Mouse (Mus musculus) hindbrain, embryonic 14.5 days (tissue): ENCODE measurements around the gene Timmdc1. TPM values are rescaled to one million over a fixed set of nuclear protein-coding genes. Genes with fewer than 3 reads are reported as not detected.

Experiments used
- ATAC-seq: fragments of 200-750 bp; cut with Nextera tagmentation; 2 replicates; pipeline ENCODE4 v1.8.0; 2017; ENCODE audit warnings: moderate number of reproducible peaks, mild to moderate bottlenecking, moderate TSS enrichment, moderate library complexity; ENCODE audit not compliant: low FRiP score
- DNase-seq: peaks from one replicate; pipeline ENCODE4 v3.0.0-alpha.2; 2015; ENCODE audit warnings: low spot score
- H3K27ac ChIP-seq: fragments of 300-500 bp; sonication (generic); 2 replicates; pipeline ENCODE4 v1.5.1; 2014; ENCODE audit warnings: mild to moderate bottlenecking, moderate library complexity
- H3K27me3 ChIP-seq: fragments of 300-500 bp; sonication (generic); 2 replicates; pipeline ENCODE4 v1.6.1; 2014; ENCODE audit warnings: mild to moderate bottlenecking, low read length, mixed read lengths; ENCODE audit not compliant: control insufficient read depth, insufficient read depth
- H3K36me3 ChIP-seq: fragments of 300-500 bp; sonication (generic); replicated peaks from 2 replicates; pipeline ENCODE4 v1.6.1; 2014; ENCODE audit not compliant: control insufficient read depth, insufficient read depth
- H3K4me1 ChIP-seq: fragments of 300-500 bp; sonication (generic); replicated peaks from 2 replicates; pipeline ENCODE4 v1.6.1; 2014; ENCODE audit warnings: antibody characterized with exemption, low read length, mixed read lengths; ENCODE audit not compliant: control insufficient read depth, insufficient read depth
- H3K4me2 ChIP-seq: fragments of 300-500 bp; sonication (generic); replicated peaks from 2 replicates; pipeline ENCODE4 v1.6.1; 2014; ENCODE audit warnings: mild to moderate bottlenecking, moderate library complexity
- H3K4me3 ChIP-seq: fragments of 300-500 bp; sonication (generic); replicated peaks from 2 replicates; pipeline ENCODE4 v1.5.1; 2014; ENCODE audit warnings: mild to moderate bottlenecking, low read length
- H3K9ac ChIP-seq: fragments of 300-500 bp; sonication (generic); 2 replicates; pipeline ENCODE4 v1.6.1; 2014
- H3K9me3 ChIP-seq: fragments of 300-500 bp; sonication (generic); 2 replicates; pipeline ENCODE4 v1.6.1; 2016; ENCODE audit warnings: low read length; ENCODE audit not compliant: control insufficient read depth
- WGBS: fragments of 180-500 bp; shearing (Covaris S2); extraction: QIAGEN DNeasy Blood & Tissue Kit; methylation state at CpG from one replicate; pipeline ENCODE4 v1.1.7; 2014; 5-methylcytosine and 5-hydroxymethylcytosine counted together
- polyA plus RNA-seq: library from polyadenylated mRNA; unstranded; fragments of >200 nt; fragmentation: Nextera tagmentation; extraction: Ambion mirVana; gene quantifications from 2 replicates; pipeline ENCODE4 v1.2.1, GENCODE M21; 2014

The Timmdc1 gene
- polyA plus RNA-seq, 1 experiment from 2014 or later: 29.8 TPM

DNA sequence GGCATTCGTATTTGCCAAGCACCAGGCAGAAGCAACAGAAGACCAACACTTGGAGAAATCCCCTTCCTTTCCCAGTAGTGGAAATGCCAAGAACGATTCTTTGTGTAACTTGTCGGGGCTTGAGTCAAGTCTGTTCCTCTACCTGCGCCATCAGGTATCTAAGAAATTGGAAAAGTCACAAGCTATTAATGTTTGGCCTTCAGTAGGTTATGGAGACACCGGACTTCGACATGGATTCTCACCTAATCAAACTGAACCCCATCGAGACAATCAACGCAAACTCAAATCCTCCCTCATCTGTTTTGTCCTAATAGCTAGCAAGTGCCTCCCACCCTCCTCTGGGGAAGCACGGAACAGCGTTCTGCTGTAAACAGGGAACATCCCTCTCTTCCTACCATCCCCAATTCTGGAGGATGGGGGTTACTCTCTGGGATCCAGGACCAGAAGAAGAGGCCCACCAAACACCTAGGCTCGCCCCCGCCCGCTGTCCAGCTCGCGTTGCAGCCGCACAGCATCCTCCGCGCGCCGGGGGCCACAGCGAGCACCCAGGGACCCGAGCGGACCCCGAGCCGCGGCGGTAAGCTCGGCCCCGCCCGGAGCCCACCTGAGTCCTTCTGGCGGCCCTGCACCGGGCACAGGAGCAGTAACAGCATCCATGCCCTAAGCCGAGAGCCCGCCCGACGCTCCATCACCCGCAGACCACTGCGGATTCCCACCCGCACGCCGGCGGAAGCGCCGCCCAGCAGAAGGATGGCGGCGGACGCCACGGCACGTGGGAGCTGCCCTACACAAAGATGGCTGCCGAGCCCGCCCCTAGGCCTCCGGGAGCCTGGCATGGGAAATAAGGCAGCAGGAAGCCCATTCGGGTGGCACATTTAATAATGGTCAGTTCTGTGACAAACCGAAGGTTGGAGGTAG, 27.3 kb upstream of the Timmdc1 start, which contains the start of gene Poglut1:
Gene Poglut1 (minus strand): TSS at position 780 of the 918 bp plus-strand sequence.
- H3K9ac ChIP-seq: peak within 1 kb of the TSS; percentile 83
- H3K4me3 ChIP-seq: peak within 1 kb of the TSS; percentile 64
- peaks cover 14% of the 10 kb centered on the region for H3K4me1 ChIP-seq
- no peaks in the 10 kb centered on the region for H3K9me3 ChIP-seq
- ATAC-seq: peak; percentile 95
- H3K27ac ChIP-seq: peak within 1 kb of the TSS; percentile 66
- peak within 1 kb of the TSS; percentile 61 for H3K4me2 ChIP-seq
- H3K36me3 ChIP-seq: peaks cover 16% of the 10 kb centered on the region
- peaks cover 8% of the 10 kb centered on the region; the same call in 1 of the 2 replicates for H3K27me3 ChIP-seq
- WGBS: 3% methylated on average over 50 of the region's 54 CpGs
- peak; percentile 81 for DNase-seq

DNA sequence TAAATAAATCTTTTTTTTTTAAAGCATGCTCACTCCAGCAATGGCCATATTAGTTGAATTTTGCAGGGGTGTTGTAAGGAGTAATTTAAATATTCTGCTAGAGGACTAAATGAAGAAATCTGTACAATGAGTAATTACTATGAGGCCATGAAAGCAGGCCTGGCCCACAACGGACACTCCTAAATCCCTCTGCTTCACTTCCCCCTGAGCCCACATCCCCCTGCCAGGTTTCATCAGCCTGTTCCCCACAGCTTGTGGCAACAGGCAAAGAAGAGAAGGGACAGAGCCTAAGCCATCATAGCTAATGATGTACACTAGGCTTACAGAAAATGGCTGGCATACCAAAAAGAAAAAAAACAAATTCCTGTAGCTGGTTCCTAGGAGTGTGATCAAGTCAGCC, 25.5 kb upstream of the Timmdc1 start:
- Histone ChIP-seq H3K9me3 (no peaks in the 10 kb centered on the region), H3K4me3 (no peak overlapping the region), H3K9ac (no peak overlapping the region), H3K4me2 (peak overlapping the region; percentile 61), H3K27ac (no peak overlapping the region), H3K36me3 (peaks cover 33% of the 10 kb centered on the region), H3K4me1 (peaks cover 14% of the 10 kb centered on the region), H3K27me3 (no peaks in the 10 kb centered on the region; the same call in 1 of the 2 replicates)
- no peak for ATAC-seq
- no peak for DNase-seq
- WGBS: 85% methylated on average over 1 of the region's 1 CpGs

DNA sequence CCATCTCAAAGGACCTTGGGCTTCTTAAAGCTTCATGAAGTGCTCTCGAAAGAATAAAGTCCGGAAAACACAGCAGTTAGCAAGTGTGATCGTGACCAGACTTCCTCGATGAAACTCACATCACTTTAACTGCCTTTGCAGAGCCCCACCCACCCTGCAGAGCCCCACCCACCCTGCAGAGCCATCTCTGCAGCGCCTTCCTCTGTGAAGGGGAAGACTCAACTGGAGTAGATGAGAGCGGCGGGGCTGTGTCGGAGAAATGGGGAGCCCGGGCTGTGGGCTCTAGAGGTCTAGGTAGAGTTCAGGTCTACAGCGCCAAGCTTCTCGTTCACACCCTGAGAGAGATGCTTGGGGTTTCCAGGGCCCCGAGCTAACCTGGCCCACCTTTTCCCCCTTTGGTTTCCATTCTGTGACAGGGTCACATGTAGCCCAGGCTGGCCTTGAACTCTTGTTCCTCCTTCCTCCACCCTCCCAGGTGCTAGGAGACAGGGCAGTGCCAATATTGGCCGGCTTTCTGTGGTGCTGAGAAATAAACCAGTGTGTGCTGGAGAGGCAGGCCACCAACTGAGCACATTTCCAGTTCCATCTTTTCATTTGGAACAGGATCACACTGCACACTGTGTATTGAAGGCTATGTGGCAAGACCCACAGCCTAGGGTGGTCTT, 16.4 kb upstream of the Timmdc1 start:
- peaks cover 98% of the 10 kb centered on the region for H3K36me3 ChIP-seq
- no peaks in the 10 kb centered on the region for H3K27me3 ChIP-seq
- H3K4me3 ChIP-seq: no peak overlapping the region
- H3K4me1 ChIP-seq: no peaks in the 10 kb centered on the region
- WGBS: 95% methylated on average over 13 of the region's 13 CpGs
- no peak overlapping the region for H3K27ac ChIP-seq
- ATAC-seq (no peak), DNase-seq (no peak)
- no peak overlapping the region for H3K4me2 ChIP-seq
- no peaks in the 10 kb centered on the region for H3K9me3 ChIP-seq
- H3K9ac ChIP-seq: no peak overlapping the region

DNA sequence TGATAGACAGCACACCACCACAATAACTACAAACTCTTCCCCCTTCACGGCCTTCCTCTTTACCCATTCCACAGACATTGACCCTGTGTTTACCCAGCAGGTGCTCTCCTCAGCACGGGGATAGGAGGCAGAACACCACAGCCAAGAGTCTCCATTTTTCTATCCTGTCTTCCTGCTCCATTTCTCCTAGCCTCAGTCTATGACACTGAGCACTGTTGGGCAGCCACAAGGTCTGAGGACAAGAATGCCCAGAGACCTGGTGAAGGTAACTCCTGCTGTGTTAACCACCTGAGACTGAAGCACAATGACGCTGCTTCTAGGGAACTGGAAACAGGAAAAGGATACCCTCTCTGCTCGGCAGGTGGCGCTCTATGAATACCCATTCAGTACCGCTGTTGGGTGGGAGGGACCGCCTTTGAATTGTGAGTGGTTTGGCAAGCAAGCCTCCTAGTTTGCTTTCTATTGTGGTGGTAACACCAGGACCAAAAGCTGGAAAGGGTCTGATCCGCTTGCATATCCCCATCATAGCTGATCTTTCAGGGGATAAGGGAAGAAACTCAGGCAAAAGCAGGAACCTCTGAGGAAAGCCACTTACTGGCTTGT, 14.2 kb upstream of the Timmdc1 start:
- no peak overlapping the region for H3K4me2 ChIP-seq
- H3K9ac ChIP-seq: no peak overlapping the region
- DNase-seq (peak; percentile 83), ATAC-seq (peak; percentile 34; the same call in 1 of the 2 replicates)
- H3K36me3 ChIP-seq: peaks cover 98% of the 10 kb centered on the region
- no peaks in the 10 kb centered on the region for H3K27me3 ChIP-seq
- no peaks in the 10 kb centered on the region for H3K4me1 ChIP-seq
- no peak overlapping the region for H3K27ac ChIP-seq
- no peaks in the 10 kb centered on the region for H3K9me3 ChIP-seq
- H3K4me3 ChIP-seq: no peak overlapping the region
- WGBS: 48% methylated on average over 8 of the region's 8 CpGs

DNA sequence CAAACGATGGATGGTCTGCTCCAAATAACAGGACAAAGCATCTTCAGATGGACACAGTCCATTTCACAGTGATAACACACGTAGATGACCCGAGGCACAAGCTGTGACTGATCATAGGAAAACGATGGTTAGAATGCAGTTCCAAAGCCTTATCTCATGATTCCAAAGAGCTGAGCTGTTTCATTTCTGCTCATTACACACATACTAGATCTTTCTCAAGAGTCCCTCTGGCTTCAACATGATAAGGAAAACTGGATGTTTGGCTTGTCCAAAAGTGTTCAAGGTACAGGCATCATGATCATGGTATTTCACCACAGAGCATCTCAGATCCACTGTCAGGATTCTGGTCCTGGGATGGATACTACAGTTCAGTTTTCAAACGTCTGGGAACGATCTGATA, 3.8 kb upstream of the Timmdc1 start:
- no peak for DNase-seq
- no peak overlapping the region for H3K9ac ChIP-seq
- WGBS: 91% methylated on average over 6 of the region's 6 CpGs
- no peak overlapping the region for H3K4me3 ChIP-seq
- peaks cover 16% of the 10 kb centered on the region for H3K4me1 ChIP-seq
- peaks cover 74% of the 10 kb centered on the region for H3K36me3 ChIP-seq
- no peak overlapping the region for H3K27ac ChIP-seq
- H3K9me3 ChIP-seq: no peaks in the 10 kb centered on the region
- H3K27me3 ChIP-seq: no peaks in the 10 kb centered on the region
- H3K4me2 ChIP-seq: no peak overlapping the region
- no peak for ATAC-seq

DNA sequence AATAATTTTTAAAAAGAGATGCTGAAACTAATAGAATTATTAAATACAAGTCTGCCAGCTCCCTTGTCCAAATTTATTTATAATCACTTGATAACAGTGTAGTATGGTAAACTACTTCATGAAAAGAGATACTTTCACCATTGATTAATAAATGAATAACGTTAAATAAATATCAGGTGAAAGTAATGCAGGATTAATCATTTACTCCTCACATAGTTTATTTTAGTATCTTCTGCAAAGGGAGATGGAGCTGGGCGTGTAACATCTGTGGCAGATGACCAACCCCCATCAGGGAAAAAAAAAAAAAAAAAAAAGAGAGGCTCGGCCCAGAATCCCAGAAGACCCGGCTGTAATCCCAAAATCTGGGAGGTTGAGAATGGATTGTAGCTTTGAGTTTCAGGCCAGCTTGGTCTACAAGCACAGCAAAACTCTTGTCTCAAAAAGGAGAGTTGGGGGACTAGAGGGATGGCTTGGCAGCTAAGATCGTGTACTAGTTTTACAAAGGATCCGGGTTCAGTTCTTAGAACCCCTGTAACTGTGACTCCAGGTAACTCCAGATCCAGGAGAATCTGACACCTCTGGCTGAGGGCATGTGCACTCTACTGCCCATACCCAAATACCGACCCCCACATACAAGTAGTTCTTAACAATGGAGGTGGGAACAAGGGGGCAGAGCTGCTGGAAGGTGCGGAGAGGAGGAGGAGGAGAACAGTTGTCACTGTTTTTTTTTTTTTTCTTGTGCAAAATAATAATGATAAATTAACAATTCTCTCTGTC, 1.1 kb downstream of the Timmdc1 start:
- peak overlapping the region; percentile 91 for H3K4me3 ChIP-seq
- no peaks in the 10 kb centered on the region for H3K9me3 ChIP-seq
- DNase-seq (no peak), ATAC-seq (no peak)
- no peak overlapping the region for H3K27ac ChIP-seq
- peaks cover 46% of the 10 kb centered on the region for H3K36me3 ChIP-seq
- H3K9ac ChIP-seq: peak overlapping the region; percentile 97
- peaks cover 16% of the 10 kb centered on the region for H3K4me1 ChIP-seq
- no peaks in the 10 kb centered on the region for H3K27me3 ChIP-seq
- 39% methylated on average over 8 of the region's 8 CpGs for WGBS
- H3K4me2 ChIP-seq: peak overlapping the region; percentile 69

DNA sequence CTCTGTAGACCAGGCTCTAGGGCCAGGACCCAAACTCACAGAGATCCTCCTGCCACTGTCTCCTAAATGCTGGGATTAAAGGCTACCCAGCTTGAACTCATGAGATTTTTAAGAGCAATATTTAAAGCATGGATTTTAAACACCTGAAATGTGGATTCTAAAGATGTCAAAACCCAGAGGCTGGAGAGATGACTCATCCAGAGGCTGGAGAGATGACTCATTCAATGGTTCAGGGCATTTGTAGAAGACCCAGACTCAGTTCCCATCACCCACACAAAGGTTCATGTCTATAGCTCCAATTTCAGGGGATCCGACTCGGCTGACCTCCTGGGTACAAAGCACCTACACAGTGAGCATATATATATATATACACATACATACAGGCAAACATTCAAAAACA, 3.3 kb downstream of the Timmdc1 start:
- Histone ChIP-seq H3K4me1 (peaks cover 16% of the 10 kb centered on the region), H3K36me3 (peaks cover 42% of the 10 kb centered on the region), H3K9ac (no peak overlapping the region), H3K27me3 (no peaks in the 10 kb centered on the region), H3K27ac (no peak overlapping the region), H3K4me2 (no peak overlapping the region), H3K9me3 (no peaks in the 10 kb centered on the region), H3K4me3 (no peak overlapping the region)
- DNase-seq: no peak
- 97% methylated on average over 2 of the region's 2 CpGs for WGBS
- no peak for ATAC-seq

DNA sequence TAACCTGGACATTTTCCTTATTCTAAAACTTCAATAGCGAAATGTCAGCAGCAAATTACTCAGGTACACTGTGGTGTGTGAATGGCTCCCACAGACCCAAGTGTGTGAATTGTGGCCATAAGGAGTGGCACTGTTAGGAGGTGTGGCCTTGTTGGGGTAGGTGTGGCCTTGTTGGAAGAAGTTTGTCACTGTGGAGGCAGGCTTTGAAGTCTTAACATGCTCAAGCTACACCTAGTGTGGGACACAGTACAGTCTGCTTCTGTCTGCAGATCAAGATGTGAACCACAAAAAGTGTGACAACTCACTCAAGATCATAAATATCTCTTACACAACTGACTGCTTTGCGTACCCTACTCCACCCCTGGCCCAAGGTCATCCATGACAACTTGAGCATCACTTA, 11.6 kb downstream of the Timmdc1 start:
- Histone ChIP-seq H3K4me1 (no peaks in the 10 kb centered on the region), H3K27ac (no peak overlapping the region), H3K9me3 (no peaks in the 10 kb centered on the region), H3K9ac (no peak overlapping the region), H3K36me3 (peaks cover 76% of the 10 kb centered on the region), H3K4me3 (no peak overlapping the region), H3K27me3 (no peaks in the 10 kb centered on the region), H3K4me2 (no peak overlapping the region)
- 98% methylated on average over 2 of the region's 2 CpGs for WGBS
- DNase-seq: no peak
- ATAC-seq: no peak
